Mouse (Mus musculus) left cerebral cortex, postnatal 14 days (tissue): Measurements from ENCODE around the gene Zfp36. TPM values are rescaled to one million over a fixed set of nuclear protein-coding genes. Genes with fewer than 3 reads are reported as not detected.

Source experiments
- DNase-seq, 2 experiments: peaks; one replicate each; pipeline ENCODE4 v3.0.0; 2021 to 2022; ENCODE audit warnings: low spot score in 2 of 2, mixed read lengths in 1 of 2
- intact Hi-C: fragments of 180-260 bp; cut with DNase I; formaldehyde crosslinking; loops from one replicate; pipeline ENCODE4 v1.15.1; 2025
- total RNA-seq, 2 experiments: library from RNA; stranded (reverse); gene quantifications; 2 replicates each; pipeline ENCODE4 v1.2.3; 2021

The Zfp36 gene
- total RNA-seq, 2 experiments from 2014 or later, result 1.5 to 3.3 TPM

- intact Hi-C loops, result loop anchor here (2.0 kb wide), 1 partner anchor 14 kb away; the partner anchor contains the start of gene Plekhg2
- DNase-seq, result peak; percentile 84 to 85
Observed at GRCm38 (mm10) chr7:28386462-28386861, 6.4 kb upstream of the Zfp36 start.

DNA sequence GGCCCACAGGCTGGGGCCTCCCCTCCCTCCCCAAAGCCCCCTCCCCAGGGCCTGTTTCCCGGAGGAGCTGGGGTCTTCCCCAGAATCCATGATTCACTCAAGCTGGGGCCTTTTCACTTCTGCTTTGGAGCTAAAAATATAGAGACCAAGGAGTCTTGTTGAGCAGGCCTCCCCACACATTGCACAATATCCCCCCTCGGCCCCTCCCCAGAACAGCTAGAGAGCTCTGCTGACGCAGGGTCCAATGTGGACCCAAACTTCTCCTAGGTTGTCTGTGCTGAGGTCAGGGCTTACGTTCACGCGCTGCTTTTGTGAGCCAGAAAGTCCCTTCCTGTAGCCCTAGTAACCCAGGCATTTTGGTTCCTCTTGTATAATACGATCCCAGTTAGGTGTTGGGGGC lies 6.0 kb upstream of the Zfp36 start:
- intact Hi-C loops, result loop anchor here (2.0 kb wide), 1 partner anchor 13 kb away; the partner anchor contains the start of gene Plekhg2
- DNase-seq, result peak; percentile 30 to 62

GRCm38 (mm10) chr7:28385196-28385595 lies 5.1 kb upstream of the Zfp36 start:
- DNase-seq, result no peak
- intact Hi-C loops, result no loop called here

DNA sequence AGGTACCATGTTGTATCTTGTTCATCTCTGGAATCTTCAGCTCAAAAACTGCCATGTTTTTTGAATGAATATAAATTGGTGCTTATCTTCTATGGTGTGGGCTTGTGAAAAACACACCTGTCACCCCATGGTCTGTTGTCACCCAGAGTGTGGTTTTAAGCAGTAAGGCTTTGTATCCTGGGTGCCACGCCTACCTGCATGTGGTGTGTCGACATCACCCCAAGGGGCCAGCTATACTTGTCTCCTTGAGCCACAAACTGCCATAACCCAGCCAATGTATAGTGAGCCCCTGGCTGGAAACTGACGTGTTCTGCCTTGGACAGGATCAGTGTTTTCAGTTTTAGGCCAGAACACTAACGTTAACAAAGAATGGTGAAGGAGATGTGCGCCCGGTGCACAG lies 4.1 kb upstream of the Zfp36 start:
- intact Hi-C loops, result no loop called here
- no peak for DNase-seq

DNA sequence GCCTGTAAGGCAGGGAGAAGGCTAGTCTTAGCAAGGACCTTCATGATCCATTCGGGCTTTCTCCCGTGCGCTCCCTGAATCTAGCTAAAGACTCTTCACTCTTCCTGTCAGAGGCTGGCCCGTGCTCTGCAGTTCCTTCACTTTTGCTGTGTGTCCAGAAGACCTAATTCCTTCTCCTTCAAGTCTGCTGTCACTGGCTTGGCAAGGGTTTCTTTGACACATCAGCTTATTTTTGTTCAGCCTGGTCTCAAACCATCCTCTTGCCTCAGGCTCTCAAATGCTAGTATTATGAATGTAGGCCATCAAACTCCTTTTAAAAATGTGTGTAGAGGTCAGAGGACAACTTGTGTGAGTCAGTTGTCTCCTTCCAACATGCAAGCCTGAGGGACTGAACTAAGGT lies 3.6 kb upstream of the Zfp36 start:
- intact Hi-C loops, result no loop called here
- no peak for DNase-seq

- peak; percentile 71 to 85 for DNase-seq
- intact Hi-C loops, result no loop called here
Observed at GRCm38 (mm10) chr7:28382981-28383396, 2.9 kb upstream of the Zfp36 start.

DNA sequence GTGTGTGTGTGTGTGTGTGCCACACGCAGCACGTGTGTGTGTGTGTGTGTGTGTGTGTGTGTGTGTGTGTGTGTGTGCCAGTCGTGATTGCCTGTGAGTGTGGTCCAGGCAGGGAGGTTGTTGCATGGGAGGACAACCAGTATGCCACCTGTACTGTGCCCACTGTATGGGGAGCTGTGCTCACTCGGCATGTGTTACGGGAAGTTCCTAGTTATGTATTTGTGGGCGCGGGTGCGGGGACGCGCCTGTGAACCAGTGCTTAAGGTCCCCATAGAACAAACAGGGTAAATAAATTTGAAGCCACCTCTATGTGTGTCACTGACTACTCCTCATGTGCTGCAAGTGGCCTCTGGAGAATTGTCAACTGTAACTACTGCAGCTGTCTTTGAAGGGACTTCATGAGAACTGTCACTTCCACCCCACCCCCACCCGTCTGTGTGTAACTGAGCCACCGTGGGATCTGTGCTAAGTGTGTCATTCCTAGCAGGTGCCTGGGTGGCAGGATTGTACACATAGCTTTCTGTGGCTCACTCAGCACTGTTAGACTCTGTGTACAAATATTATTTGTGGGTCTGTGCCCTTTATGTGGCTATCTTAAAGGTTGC lies 2.4 kb upstream of the Zfp36 start:
- peak in 1 of 2 experiments; percentile 33 for DNase-seq
- intact Hi-C loops, result no loop called here

GRCm38 (mm10) chr7:28381938-28382337 lies 1.9 kb upstream of the Zfp36 start:
- intact Hi-C loops, result no loop called here
- DNase-seq, result peak; percentile 63 to 77

DNA sequence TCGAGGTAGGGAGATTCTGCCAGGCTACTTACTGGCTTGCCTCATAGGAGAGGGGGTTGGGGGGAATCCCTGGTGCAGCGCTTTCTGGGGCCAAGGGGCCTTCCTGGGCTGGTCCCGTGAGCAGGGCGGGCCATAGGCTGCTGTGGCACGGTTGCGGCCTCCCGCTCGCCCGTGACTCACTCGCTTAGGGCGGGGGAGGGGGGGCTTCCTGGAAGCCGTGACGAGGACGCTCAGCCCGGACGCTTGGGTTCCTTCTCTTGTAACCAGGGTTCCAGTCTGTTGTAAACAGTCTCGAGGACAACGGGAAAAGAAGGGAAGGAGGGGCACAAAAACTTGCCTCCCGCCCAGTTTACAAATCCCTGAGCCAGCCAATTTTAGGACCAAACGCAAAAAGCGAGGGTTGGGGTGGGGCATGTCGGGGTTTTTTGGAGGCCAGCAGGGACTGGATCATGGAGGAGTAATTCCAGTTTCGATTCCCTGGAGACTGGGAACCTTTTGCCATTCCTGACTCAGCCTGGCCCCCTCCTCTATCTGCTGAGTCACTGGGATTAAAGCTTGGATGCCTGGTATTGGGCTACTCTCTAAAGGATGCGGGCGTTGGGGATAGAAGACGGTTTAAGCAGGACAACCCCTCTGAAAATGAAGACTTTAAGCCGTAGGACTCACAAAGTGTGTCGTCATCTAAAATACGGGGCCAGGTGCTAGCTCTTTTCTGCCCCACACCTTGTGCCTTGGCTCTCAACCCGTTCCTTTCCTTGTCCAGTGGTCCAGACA lies 1.2 kb upstream of the Zfp36 start:
- no peak for DNase-seq

GRCm38 (mm10) chr7:28378769-28379651 lies 1.0 kb downstream of the Zfp36 start:
- intact Hi-C loops, result no loop called here
- DNase-seq, result peak; percentile 83

More for the DNA sequence above, 1.2 kb upstream of the Zfp36 start:
- intact Hi-C loops, result no loop called here

GRCm38 (mm10) chr7:28378066-28378690 lies 1.9 kb downstream of the Zfp36 start:
- no peak for DNase-seq
- intact Hi-C loops, result no loop called here

DNA sequence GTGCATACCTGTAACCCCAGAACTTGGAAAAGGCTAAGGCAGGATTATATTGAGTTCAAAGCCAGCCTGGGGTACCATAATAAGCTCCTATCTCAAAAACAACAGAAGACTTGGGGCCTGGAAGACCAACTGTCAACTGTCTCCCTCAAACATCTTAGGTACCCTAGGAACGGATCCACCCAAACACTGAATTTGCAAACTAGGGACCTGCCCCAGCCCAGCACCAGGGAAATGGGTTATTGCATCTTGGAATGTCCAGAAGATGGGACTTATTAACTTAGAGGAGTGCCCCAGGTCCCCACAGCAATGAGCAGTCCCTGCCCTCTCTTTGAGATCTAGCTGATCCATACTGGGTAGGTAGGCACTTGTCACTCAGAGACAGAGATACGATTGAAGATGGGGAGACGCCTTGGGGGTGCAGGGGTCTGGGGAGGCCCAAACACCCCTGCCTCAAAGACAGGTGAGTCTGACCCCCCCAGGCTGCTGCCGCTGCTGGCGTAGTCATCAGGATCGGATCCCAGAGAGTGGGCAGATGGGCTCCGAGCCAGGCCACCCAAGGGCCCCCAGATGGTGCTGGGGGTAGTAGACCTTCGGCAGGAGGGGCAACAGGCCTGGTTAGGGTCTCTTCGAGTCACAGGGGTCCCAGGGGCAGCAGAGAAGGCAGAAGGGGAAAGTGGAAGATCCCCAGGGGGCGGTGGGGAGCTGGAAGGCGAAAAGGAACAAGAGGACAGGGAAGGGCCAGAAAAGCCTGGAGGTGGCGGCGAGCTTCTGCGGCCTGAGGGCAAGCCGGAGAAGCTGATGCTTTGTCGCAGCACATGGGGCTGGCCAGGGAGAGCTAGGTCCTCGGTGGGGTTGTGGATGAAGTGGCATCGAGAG lies 2.6 kb downstream of the Zfp36 start:
- intact Hi-C loops, result no loop called here
- no peak for DNase-seq

- intact Hi-C loops, result no loop called here
- DNase-seq, result no peak
Observed at GRCm38 (mm10) chr7:28376011-28376771, 3.9 kb downstream of the Zfp36 start.

DNA sequence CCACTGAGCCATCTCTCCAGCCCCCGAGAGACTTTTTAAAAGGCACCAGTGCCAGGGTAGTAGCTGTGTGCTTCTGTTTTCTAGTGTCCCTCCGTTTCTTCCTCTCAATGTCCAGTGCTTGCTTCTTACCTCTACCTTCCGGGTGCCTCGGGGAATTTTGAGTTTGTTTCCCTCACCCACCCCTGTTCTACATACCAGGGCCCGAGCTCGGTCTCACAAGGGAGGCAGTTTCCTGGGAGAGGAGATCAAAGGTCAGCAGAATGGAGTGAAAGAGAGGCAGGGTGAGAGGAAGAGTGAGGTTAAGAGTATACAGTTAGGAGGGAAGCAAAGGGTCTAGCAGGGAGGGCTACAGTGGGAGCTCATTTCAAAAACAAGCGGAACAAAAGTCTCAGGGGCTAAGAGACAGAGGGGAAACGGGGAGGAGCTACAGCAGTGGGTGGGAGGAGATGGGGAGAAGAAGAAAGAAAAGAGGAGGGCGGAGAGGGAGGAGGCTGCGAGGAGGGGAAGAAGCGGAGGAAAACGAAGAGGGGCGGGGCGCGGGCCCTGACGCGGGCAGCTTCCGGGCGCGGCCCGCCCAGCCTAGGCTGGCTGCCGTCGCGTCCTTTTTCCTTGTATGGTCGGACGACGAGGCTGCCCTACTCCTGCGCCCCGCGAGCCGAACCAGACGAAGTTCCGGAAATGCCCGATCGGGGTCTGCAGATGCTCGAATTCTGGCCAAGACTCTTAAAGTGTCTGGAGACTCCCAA lies 4.7 kb downstream of the Zfp36 start:
- intact Hi-C loops, result no loop called here

DNA sequence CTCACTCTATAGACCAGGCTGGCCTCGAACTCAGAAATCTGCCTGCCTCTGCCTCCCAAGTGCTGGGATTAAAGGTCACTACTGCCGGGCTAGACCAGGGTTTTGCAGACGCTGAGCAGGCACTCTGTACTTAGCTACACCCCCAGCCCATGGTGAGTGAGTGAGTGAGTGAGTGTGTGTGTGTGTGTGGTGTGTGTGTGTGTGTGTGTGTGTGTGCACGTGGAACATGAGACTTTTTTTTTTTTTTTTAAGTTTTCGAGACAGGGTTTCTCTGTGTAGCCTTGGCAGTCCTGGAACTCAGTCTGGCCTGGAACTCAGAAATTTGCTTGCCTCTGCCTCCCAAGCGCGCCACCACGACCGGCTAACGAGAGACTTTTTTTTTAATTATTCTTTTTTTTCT lies 5.4 kb downstream of the Zfp36 start:
- intact Hi-C loops, result no loop called here
- no peak for DNase-seq

More for the DNA sequence above, 4.7 kb downstream of the Zfp36 start:
- DNase-seq, result peak; percentile 77 to 82

- intact Hi-C loops, result loop anchor here (2.0 kb wide), 1 partner anchor 13 kb away; no protein-coding TSS in a partner anchor
- no peak for DNase-seq
Observed at GRCm38 (mm10) chr7:28373891-28374495, 6.1 kb downstream of the Zfp36 start.

DNA sequence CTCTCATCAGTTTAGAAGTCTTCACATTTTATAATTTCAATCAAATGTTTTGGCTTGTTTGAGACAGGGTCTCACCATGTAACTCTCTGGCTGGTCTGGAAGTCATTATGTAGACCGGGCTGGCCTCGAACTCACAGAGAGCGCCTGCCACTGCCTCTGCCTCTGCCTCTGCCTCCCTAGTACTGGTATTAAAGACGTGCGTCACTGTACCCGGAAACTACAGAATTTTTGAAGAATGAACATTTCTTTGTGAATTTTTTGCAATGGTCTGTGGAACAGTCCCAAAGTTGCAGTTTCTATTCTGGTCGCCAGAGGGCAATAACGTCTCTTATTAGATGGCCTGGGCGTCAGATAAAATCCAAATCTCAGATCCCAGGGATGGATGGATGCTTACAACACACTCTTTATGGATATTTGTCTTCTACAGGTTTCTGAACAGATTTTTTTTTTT lies 6.9 kb downstream of the Zfp36 start:
- peak; percentile 86 to 90 for DNase-seq
- intact Hi-C loops, result loop anchor here (2.0 kb wide), 1 partner anchor 14 kb away; no protein-coding TSS in a partner anchor
